In the genomic region with DNA sequence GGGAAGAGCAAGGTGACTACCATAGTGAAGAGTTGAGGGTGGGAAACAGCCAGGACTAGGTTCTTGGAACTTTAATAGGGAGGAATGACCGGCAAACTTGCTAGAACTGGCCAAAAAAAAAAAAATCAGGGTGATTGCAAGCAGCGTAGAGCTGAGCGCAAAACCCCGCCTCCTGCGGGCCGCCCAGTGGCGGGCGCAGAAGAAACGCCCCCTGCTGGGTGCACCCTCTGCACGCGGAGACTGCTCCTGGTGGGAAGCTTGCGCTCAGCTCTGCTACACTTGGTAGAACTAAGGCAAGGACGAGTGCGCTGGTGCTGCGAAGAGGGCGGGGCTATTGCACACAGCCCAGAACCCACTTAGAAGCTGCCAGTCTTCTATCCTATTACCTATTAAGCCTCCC, we compare ENCODE assay signal across 1 mouse cellular context.
TF ChIP-seq lines count a peak whose summit lies in the region.

No protein-coding gene starts in this region.

TF ChIP-seq in MEL, 35 proteins besides CTCF, POLR2A, EP300 and RAD21 (continued from another document):
- TF ChIP-seq TBP (IDR thresholded peaks at IDR 0.05; ENCODE audit: low read depth, low read length), result 0 out of 2 replicates have a peak, but pooled peaks have one; percentile 62
- TF ChIP-seq JUND (IDR thresholded peaks at IDR 0.05; ENCODE audit: low read depth, low read length), result no peak
- TF ChIP-seq POLR2AphosphoS2 (IDR thresholded peaks at IDR 0.05; ENCODE audit: low read length), result no peak
- TF ChIP-seq SIN3A (IDR thresholded peaks at IDR 0.05; ENCODE audit: low read length), result peak; percentile 80
- peak; percentile 55; the same call in 1 of the 2 replicates for TF ChIP-seq HCFC1 (IDR thresholded peaks at IDR 0.05; ENCODE audit: low read depth, low read length)
- no peak for TF ChIP-seq KAT2A (conservative IDR thresholded peaks at IDR 0.05; ENCODE audit: low read depth, low read length)
- peak; percentile 46; the same call in 1 of the 2 replicates for TF ChIP-seq ETS1 (IDR thresholded peaks at IDR 0.05; ENCODE audit: low read depth, low read length)
- peak; percentile 89 for TF ChIP-seq MXI1 (IDR thresholded peaks at IDR 0.05; ENCODE audit: low read depth, low read length)
- no peak for TF ChIP-seq ZC3H11A (IDR thresholded peaks at IDR 0.05; ENCODE audit: low read depth, low read length)
- no peak for TF ChIP-seq CHD2 (IDR thresholded peaks at IDR 0.05; ENCODE audit: low read length)
- no peak for TF ChIP-seq MYB (IDR thresholded peaks at IDR 0.05; ENCODE audit: low read depth, low read length)
- peak; percentile 74; the same call in 1 of the 2 replicates for TF ChIP-seq MAX (IDR thresholded peaks at IDR 0.05; ENCODE audit: low read length)
- peak; percentile 41; the same call in 1 of the 2 replicates for TF ChIP-seq NRF1 (IDR thresholded peaks at IDR 0.05; ENCODE audit: insufficient read depth, low read depth, low read length, poor library complexity, severe bottlenecking)
